Mouse (Mus musculus) kidney, postnatal 0 days (tissue): ENCODE measurements at regions not wholly inside any gene's neighbourhood (a gene's known extent, or its start where the extent isn't known, plus 50 kb on each side); places are given as distances from the start of the nearest gene placed in this dataset.

ENCODE experiments used
- ATAC-seq: fragments of 200-750 bp; cut with Nextera tagmentation; replicated peaks from 2 replicates; pipeline ENCODE4 v1.8.0; 2017; ENCODE audit warnings: low read depth, moderate number of reproducible peaks, moderate TSS enrichment, moderate library complexity; ENCODE audit not compliant: low FRiP score
- DNase-seq: peaks from one replicate; pipeline ENCODE4 v3.0.0-alpha.2; 2016; ENCODE audit warnings: low spot score
- H3K27ac ChIP-seq: fragments of 300-500 bp; sonication (generic); 2 replicates; pipeline ENCODE4 v1.5.1; 2014; ENCODE audit warnings: mild to moderate bottlenecking
- H3K27me3 ChIP-seq: fragments of 300-500 bp; sonication (generic); 2 replicates; pipeline ENCODE4 v1.6.1; 2014; ENCODE audit warnings: low read length, mixed read lengths; ENCODE audit not compliant: insufficient read depth
- H3K36me3 ChIP-seq: fragments of 300-500 bp; sonication (generic); 2 replicates; pipeline ENCODE4 v1.6.1; 2014; ENCODE audit warnings: low read length, mixed read lengths; ENCODE audit not compliant: insufficient read depth
- H3K4me1 ChIP-seq: fragments of 300-500 bp; sonication (generic); replicated peaks from 2 replicates; pipeline ENCODE4 v1.6.1; 2014; ENCODE audit warnings: antibody characterized with exemption, low read length, mixed read lengths; ENCODE audit not compliant: insufficient read depth
- H3K4me2 ChIP-seq: fragments of 300-500 bp; sonication (generic); 2 replicates; pipeline ENCODE4 v1.6.1; 2014; ENCODE audit warnings: mild to moderate bottlenecking, low read length, moderate library complexity, mixed read lengths
- H3K4me3 ChIP-seq: fragments of 300-500 bp; sonication (generic); replicated peaks from 2 replicates; pipeline ENCODE4 v1.5.1; 2014; ENCODE audit warnings: low read depth, low read length
- H3K9ac ChIP-seq: fragments of 300-500 bp; sonication (generic); 2 replicates; pipeline ENCODE4 v1.6.1; 2014; ENCODE audit warnings: low read depth, low read length
- H3K9me3 ChIP-seq: fragments of 300-500 bp; sonication (generic); replicated peaks from 2 replicates; pipeline ENCODE4 v1.6.1; 2016; ENCODE audit warnings: low read length, inconsistent platforms, mixed read lengths
- CTCF ChIP-seq: IDR thresholded peaks from 2 replicates; pipeline ENCODE4 v1.5.1; 2016; ENCODE audit warnings: antibody characterized with exemption, low read depth, mild to moderate bottlenecking, moderate library complexity
- WGBS: fragments of 180-500 bp; shearing (Covaris S2); extraction: QIAGEN DNeasy Blood & Tissue Kit; methylation state at CpG from one replicate; pipeline ENCODE4 v1.1.7; 2014; 5-methylcytosine and 5-hydroxymethylcytosine counted together

DNA sequence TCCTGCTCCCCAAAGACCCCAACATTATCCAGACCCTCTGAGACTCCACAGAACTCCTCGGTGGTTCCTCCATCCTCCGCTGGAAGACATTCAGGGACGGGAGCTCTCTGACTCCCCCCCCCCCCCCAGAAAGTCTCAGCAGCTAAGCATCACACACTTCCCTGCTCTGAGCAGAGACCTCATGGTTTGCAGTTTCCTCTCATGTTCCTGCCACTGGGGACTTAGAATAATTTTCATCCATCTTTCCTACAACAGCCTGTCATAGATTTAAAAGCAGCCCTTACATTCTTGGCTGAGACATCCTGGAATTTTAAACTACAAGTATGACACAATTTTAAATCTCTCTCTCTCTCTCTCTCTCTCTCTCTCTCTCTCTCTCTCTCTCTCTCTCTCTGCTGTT, 69.2 kb downstream of the Gpr65 start:
- Histone ChIP-seq H3K36me3 (no peaks in the 10 kb centered on the region), H3K4me3 (no peak overlapping the region), H3K27ac (no peak overlapping the region), H3K4me2 (no peak overlapping the region), H3K4me1 (no peaks in the 10 kb centered on the region), H3K9me3 (no peaks in the 10 kb centered on the region), H3K9ac (no peak overlapping the region), H3K27me3 (no peaks in the 10 kb centered on the region)
- DNase-seq (peak; percentile 7), ATAC-seq (no peak)
- WGBS = 51% methylated on average over 3 of the region's 3 CpGs
- TF ChIP-seq CTCF = no peak

DNA sequence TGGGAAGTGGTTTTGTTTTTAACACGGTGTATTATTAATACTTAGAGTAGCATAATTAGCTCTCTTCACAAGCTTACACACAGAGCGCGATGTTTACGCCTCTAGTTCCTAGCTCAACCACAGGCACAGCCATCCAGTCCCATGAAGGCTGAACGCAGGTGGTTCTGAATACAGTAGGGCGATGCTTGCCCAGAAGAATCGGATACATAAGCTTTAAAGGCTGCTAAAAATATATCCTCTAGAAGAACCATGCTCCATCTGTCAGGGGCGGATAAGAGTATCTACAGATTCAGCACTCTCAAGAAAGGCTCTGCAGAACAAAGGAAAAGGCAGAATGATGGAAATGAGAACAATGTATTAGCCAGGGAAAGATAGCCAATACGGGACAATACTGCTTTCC, 71.1 kb downstream of the Gpr65 start:
- Histone ChIP-seq H3K36me3 (no peaks in the 10 kb centered on the region), H3K9ac (no peak overlapping the region), H3K27me3 (no peaks in the 10 kb centered on the region), H3K9me3 (no peaks in the 10 kb centered on the region), H3K4me3 (no peak overlapping the region), H3K4me2 (no peak overlapping the region), H3K27ac (no peak overlapping the region), H3K4me1 (no peaks in the 10 kb centered on the region)
- DNase-seq (no peak), ATAC-seq (no peak)
- TF ChIP-seq CTCF = no peak
- WGBS = 91% methylated on average over 9 of the region's 9 CpGs

DNA sequence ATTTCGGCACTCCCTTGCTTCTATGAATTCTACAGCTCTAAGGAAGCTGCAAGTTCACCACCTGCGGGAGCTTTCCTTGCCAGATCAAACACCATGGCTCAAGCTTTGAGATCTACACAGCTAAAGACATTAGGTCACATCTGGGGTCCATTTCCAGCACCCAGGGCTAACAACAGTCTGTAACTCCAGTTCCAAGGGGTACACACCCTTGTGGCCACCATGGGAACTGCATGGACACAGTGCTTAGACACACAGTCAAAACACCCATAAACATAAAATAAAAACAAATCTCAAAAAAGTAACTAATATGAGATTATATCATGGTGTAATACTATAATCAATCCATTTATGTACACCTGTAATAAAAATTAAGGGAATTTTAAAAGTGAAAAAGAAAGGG, 73.7 kb downstream of the Gpr65 start:
- Histone ChIP-seq H3K36me3 (no peaks in the 10 kb centered on the region), H3K4me2 (no peak overlapping the region), H3K27me3 (no peaks in the 10 kb centered on the region), H3K9ac (no peak overlapping the region), H3K9me3 (no peaks in the 10 kb centered on the region), H3K4me3 (no peak overlapping the region), H3K4me1 (no peaks in the 10 kb centered on the region), H3K27ac (no peak overlapping the region)
- TF ChIP-seq CTCF = peak; percentile 48; the same call in 1 of the 2 replicates
- DNase-seq = no peak
- no peak for ATAC-seq
- WGBS = 85% methylated on average over 2 of the region's 2 CpGs

DNA sequence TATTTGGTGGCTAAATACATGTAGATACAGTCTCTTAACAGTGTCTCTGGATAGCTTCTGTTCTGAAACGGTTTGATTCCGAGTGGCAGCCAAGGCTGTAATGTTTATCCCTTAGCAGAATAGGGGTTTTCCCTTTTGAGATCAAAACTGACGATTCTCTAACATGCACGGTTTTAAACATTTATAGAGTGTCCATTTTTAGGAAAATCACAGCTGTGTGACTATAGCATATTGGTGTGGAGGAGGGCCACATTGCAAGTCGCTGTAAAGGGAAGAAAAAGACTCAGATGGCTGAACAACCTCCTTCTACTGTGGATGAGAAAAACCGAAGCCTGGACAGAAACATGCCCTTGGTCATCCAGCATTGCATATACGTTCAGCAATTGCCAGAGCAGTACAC, 75.2 kb downstream of the Gpr65 start:
- no peak overlapping the region for H3K9ac ChIP-seq
- no peak overlapping the region for H3K27ac ChIP-seq
- ATAC-seq (no peak), DNase-seq (no peak)
- 82% methylated on average over 7 of the region's 7 CpGs for WGBS
- no peaks in the 10 kb centered on the region for H3K27me3 ChIP-seq
- H3K4me1 ChIP-seq = no peaks in the 10 kb centered on the region
- H3K36me3 ChIP-seq = no peaks in the 10 kb centered on the region
- no peaks in the 10 kb centered on the region for H3K9me3 ChIP-seq
- no peak overlapping the region for H3K4me2 ChIP-seq
- no peak overlapping the region for H3K4me3 ChIP-seq
- no peak for TF ChIP-seq CTCF

GRCm38 (mm10) chr12:98347056-98347455, 78.6 kb downstream of the Gpr65 start:
- WGBS = 90% methylated on average over 6 of the region's 6 CpGs
- no peak for TF ChIP-seq CTCF
- ATAC-seq (no peak), DNase-seq (no peak)
- no peaks in the 10 kb centered on the region for H3K9me3 ChIP-seq
- H3K36me3 ChIP-seq = no peaks in the 10 kb centered on the region
- no peaks in the 10 kb centered on the region for H3K27me3 ChIP-seq
- H3K4me1 ChIP-seq = no peaks in the 10 kb centered on the region
- no peak overlapping the region for H3K4me3 ChIP-seq
- H3K27ac ChIP-seq = no peak overlapping the region
- no peak overlapping the region for H3K9ac ChIP-seq
- H3K4me2 ChIP-seq = no peak overlapping the region

DNA sequence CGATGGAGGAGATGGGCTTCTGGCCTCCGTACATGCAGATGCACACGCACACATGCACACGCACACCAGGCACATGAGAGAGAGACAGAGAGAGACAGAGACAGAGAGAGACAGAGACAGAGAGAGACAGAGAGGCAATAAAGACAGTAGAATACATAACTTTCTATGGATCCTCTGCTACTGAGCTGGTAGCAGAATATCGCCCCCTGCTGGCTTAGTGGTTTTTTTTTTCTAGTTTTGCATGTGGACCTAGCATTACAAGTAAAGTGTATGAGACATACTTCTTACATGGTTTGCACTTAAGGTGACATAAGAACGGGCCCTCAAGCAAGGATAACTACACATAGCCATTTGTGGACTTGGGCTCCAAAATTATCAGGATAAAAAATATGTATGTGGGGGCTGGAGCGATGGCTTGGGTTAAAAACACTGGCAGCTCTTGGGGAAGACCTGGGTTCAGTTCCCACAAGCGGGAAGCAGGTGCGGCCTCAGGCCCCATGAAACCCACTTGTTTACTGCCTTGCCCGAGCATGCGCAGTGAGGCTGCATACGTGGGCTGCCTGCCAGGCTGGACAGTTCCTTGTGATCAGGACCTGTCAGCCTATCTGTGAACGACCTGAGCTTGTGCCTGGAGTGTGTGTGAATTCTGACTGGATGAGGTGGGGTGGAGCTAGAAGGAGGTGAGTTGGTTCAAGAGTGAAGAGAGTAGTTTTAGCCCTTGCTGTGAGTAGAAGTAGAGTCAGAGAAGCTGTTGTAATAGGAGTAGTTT, 79.3 kb downstream of the Gpr65 start:
- Histone ChIP-seq H3K27ac (no peak overlapping the region), H3K27me3 (no peaks in the 10 kb centered on the region), H3K9ac (no peak overlapping the region), H3K36me3 (no peaks in the 10 kb centered on the region), H3K4me1 (no peaks in the 10 kb centered on the region), H3K9me3 (no peaks in the 10 kb centered on the region), H3K4me2 (no peak overlapping the region), H3K4me3 (no peak overlapping the region)
- ATAC-seq (no peak), DNase-seq (peak; percentile 40)
- TF ChIP-seq CTCF = peak; percentile 71
- 73% methylated on average over 13 of the region's 13 CpGs for WGBS
